Mouse (Mus musculus) midbrain, embryonic 11.5 days (tissue): ENCODE measurements around the gene Cwh43. TPM values are rescaled to one million over a fixed set of nuclear protein-coding genes. Genes with fewer than 3 reads are reported as not detected.

ENCODE experiments used
- ATAC-seq: fragments of 200-750 bp; cut with Nextera tagmentation; 2 replicates; pipeline ENCODE4 v1.8.0; 2017; ENCODE audit warnings: moderate TSS enrichment, moderate library complexity; ENCODE audit not compliant: low FRiP score
- DNase-seq: peaks from one replicate; pipeline ENCODE4 v3.0.0; 2015; ENCODE audit warnings: low spot score; ENCODE audit errors: missing footprints
- H3K27ac ChIP-seq: fragments of 300-500 bp; sonication (generic); 2 replicates; pipeline ENCODE4 v1.5.1; 2014; ENCODE audit warnings: low read depth, low read length
- H3K27me3 ChIP-seq: fragments of 300-500 bp; sonication (generic); 2 replicates; pipeline ENCODE4 v1.6.1; 2014; ENCODE audit warnings: mild to moderate bottlenecking, low read length, moderate library complexity, mixed read lengths; ENCODE audit not compliant: control insufficient read depth, insufficient read depth
- H3K36me3 ChIP-seq: fragments of 300-500 bp; sonication (generic); 2 replicates; pipeline ENCODE4 v1.6.1; 2014; ENCODE audit warnings: mild to moderate bottlenecking, low read length, moderate library complexity, mixed read lengths; ENCODE audit not compliant: control insufficient read depth, insufficient read depth
- H3K4me1 ChIP-seq: fragments of 300-500 bp; sonication (generic); 2 replicates; pipeline ENCODE4 v1.6.1; 2014; ENCODE audit warnings: low read length; ENCODE audit not compliant: control insufficient read depth, insufficient read depth
- H3K4me2 ChIP-seq: fragments of 300-500 bp; sonication (generic); 2 replicates; pipeline ENCODE4 v1.6.1; 2014; ENCODE audit warnings: mild to moderate bottlenecking, moderate library complexity
- H3K4me3 ChIP-seq: fragments of 300-500 bp; sonication (generic); 2 replicates; pipeline ENCODE4 v1.5.1; 2014; ENCODE audit warnings: low read depth, low read length
- H3K9ac ChIP-seq: fragments of 300-500 bp; sonication (generic); 2 replicates; pipeline ENCODE4 v1.6.1; 2014; ENCODE audit warnings: low read length
- H3K9me3 ChIP-seq: fragments of 300-500 bp; sonication (generic); 2 replicates; pipeline ENCODE4 v1.6.1; 2016; ENCODE audit warnings: low read length; ENCODE audit not compliant: control insufficient read depth
- WGBS: fragments of 180-500 bp; shearing (Covaris S2); extraction: QIAGEN DNeasy Blood & Tissue Kit; methylation state at CpG from one replicate; pipeline ENCODE4 v1.1.7; 2014; 5-methylcytosine and 5-hydroxymethylcytosine counted together
- polyA plus RNA-seq: library from polyadenylated mRNA; unstranded; fragments of >200 nt; fragmentation: Nextera tagmentation; extraction: Ambion mirVana; gene quantifications from 2 replicates; pipeline ENCODE4 v1.2.1, GENCODE M21; 2014

The Cwh43 gene
- not detected in 2 replicates for polyA plus RNA-seq

- Histone ChIP-seq H3K27me3 (peaks cover 20% of the 10 kb centered on the region), H3K4me1 (0 out of 2 replicates have a peak, but pooled peaks cover 7% of the 10 kb centered on the region)
- ATAC-seq = peak; percentile 50; the same call in 1 of the 2 replicates
Observed at GRCm38 (mm10) chr5:73405981-73406722, at the start of gene Cwh43. Cwh43 (plus strand) TSS chr5:73406075.

GRCm38 (mm10) chr5:73359134-73359751 is 46.6 kb upstream of the Cwh43 start:
- ATAC-seq = no peak
- DNase-seq = no peak
- H3K27ac ChIP-seq = no peak overlapping the region
- no peaks in the 10 kb centered on the region for H3K27me3 ChIP-seq
- no peaks in the 10 kb centered on the region for H3K9me3 ChIP-seq
- H3K9ac ChIP-seq = no peak overlapping the region
- WGBS = 80% methylated on average over 6 of the region's 6 CpGs
- no peak overlapping the region for H3K4me2 ChIP-seq
- no peaks in the 10 kb centered on the region for H3K36me3 ChIP-seq
- no peak overlapping the region for H3K4me3 ChIP-seq
- H3K4me1 ChIP-seq = peaks cover 3% of the 10 kb centered on the region

More at GRCm38 (mm10) chr5:73405981-73406722, at the start of gene Cwh43:
- 3% methylated on average over 47 of the region's 49 CpGs for WGBS
- peak within 1 kb of the TSS; percentile 33 for H3K4me3 ChIP-seq
- DNase-seq = peak; percentile 89
- peak within 1 kb of the TSS; percentile 55 for H3K4me2 ChIP-seq
- H3K36me3 ChIP-seq = no peaks in the 10 kb centered on the region
- no peak within 1 kb of the TSS for H3K27ac ChIP-seq
- H3K9ac ChIP-seq = peak within 1 kb of the TSS; percentile 38; the same call in 1 of the 2 replicates
- H3K9me3 ChIP-seq = no peaks in the 10 kb centered on the region

GRCm38 (mm10) chr5:73359752-73360141 is 46.1 kb upstream of the Cwh43 start:
- Histone ChIP-seq H3K9ac (no peak overlapping the region), H3K9me3 (no peaks in the 10 kb centered on the region), H3K27ac (no peak overlapping the region), H3K4me3 (no peak overlapping the region), H3K27me3 (no peaks in the 10 kb centered on the region), H3K4me2 (no peak overlapping the region), H3K36me3 (no peaks in the 10 kb centered on the region), H3K4me1 (no peaks in the 10 kb centered on the region)
- 36% methylated on average over 12 of the region's 12 CpGs for WGBS
- no peak for DNase-seq
- no peak for ATAC-seq

GRCm38 (mm10) chr5:73360240-73360639 is 45.6 kb upstream of the Cwh43 start:
- H3K4me1 ChIP-seq = no peaks in the 10 kb centered on the region
- H3K4me2 ChIP-seq = no peak overlapping the region
- H3K36me3 ChIP-seq = no peaks in the 10 kb centered on the region
- DNase-seq = no peak
- 29% methylated on average over 12 of the region's 12 CpGs for WGBS
- no peak overlapping the region for H3K4me3 ChIP-seq
- no peak for ATAC-seq
- no peaks in the 10 kb centered on the region for H3K9me3 ChIP-seq
- no peak overlapping the region for H3K27ac ChIP-seq
- H3K27me3 ChIP-seq = no peaks in the 10 kb centered on the region
- H3K9ac ChIP-seq = no peak overlapping the region

GRCm38 (mm10) chr5:73362338-73362737 is 43.5 kb upstream of the Cwh43 start:
- no peak overlapping the region for H3K4me2 ChIP-seq
- ATAC-seq = no peak
- H3K9me3 ChIP-seq = no peaks in the 10 kb centered on the region
- WGBS = 90% methylated on average over 7 of the region's 7 CpGs
- no peaks in the 10 kb centered on the region for H3K27me3 ChIP-seq
- no peak overlapping the region for H3K9ac ChIP-seq
- no peaks in the 10 kb centered on the region for H3K4me1 ChIP-seq
- no peaks in the 10 kb centered on the region for H3K36me3 ChIP-seq
- H3K27ac ChIP-seq = no peak overlapping the region
- no peak for DNase-seq
- H3K4me3 ChIP-seq = no peak overlapping the region

- no peak overlapping the region for H3K27ac ChIP-seq
- no peak overlapping the region for H3K4me2 ChIP-seq
- no peaks in the 10 kb centered on the region for H3K27me3 ChIP-seq
- no peak for ATAC-seq
- H3K4me3 ChIP-seq = no peak overlapping the region
- 88% methylated on average over 5 of the region's 5 CpGs for WGBS
- no peak overlapping the region for H3K9ac ChIP-seq
- DNase-seq = no peak
- H3K4me1 ChIP-seq = no peaks in the 10 kb centered on the region
- no peaks in the 10 kb centered on the region for H3K36me3 ChIP-seq
- H3K9me3 ChIP-seq = no peaks in the 10 kb centered on the region
Observed at GRCm38 (mm10) chr5:73362791-73363190, 43.1 kb upstream of the Cwh43 start.

GRCm38 (mm10) chr5:73364107-73364864 is 41.6 kb upstream of the Cwh43 start:
- Histone ChIP-seq H3K4me2 (no peak overlapping the region), H3K9me3 (no peaks in the 10 kb centered on the region), H3K27me3 (no peaks in the 10 kb centered on the region), H3K27ac (no peak overlapping the region), H3K9ac (no peak overlapping the region), H3K4me3 (no peak overlapping the region), H3K36me3 (no peaks in the 10 kb centered on the region), H3K4me1 (no peaks in the 10 kb centered on the region)
- ATAC-seq (no peak), DNase-seq (no peak)
- WGBS = 86% methylated on average over 2 of the region's 2 CpGs

- Histone ChIP-seq H3K27ac (no peak overlapping the region), H3K4me2 (no peak overlapping the region), H3K4me3 (no peak overlapping the region), H3K27me3 (no peaks in the 10 kb centered on the region), H3K36me3 (no peaks in the 10 kb centered on the region), H3K4me1 (no peaks in the 10 kb centered on the region), H3K9ac (no peak overlapping the region), H3K9me3 (no peaks in the 10 kb centered on the region)
- WGBS = 64% methylated on average over 4 of the region's 4 CpGs
- ATAC-seq = no peak
- DNase-seq = no peak
Observed at GRCm38 (mm10) chr5:73367906-73368305, 38.0 kb upstream of the Cwh43 start.
